Mouse (Mus musculus) ES-E14 (cell line): Measurements from ENCODE around the gene Erp27.

Source experiments
- CHD2 ChIP-seq: IDR thresholded peaks from 2 replicates; pipeline ENCODE4 v1.6.1; 2014; ENCODE audit warnings: mild to moderate bottlenecking, low read depth, low read length, inconsistent platforms
- HCFC1 ChIP-seq: IDR thresholded peaks from 2 replicates; pipeline ENCODE4 v1.6.1; 2012; ENCODE audit warnings: low read length, inconsistent platforms, borderline replicate concordance; ENCODE audit not compliant: insufficient read depth
- ZC3H11A ChIP-seq: IDR thresholded peaks from 2 replicates; pipeline ENCODE4 v1.6.1; 2012; ENCODE audit warnings: low read depth, mild to moderate bottlenecking, inconsistent platforms, low read length, borderline replicate concordance

- TF ChIP-seq CHD2 (no peak), ZC3H11A (no peak), HCFC1 (no peak)
Observed at GRCm38 (mm10) chr6:136964609-136965510, 42.9 kb upstream of the Erp27 start.
